Comparison of ENCODE assay signal across 21 mouse cellular contexts in genomic region chr13:97626116-97626515, GRCm38 (mm10).
"Had no signal": no experiment of that assay in that cellular context is flagged by ENCODE, and none has a peak within 500 bp of the region (broad histone marks: within the 10 kb centered on the region; RNA-seq: fewer than 3 reads in every experiment).

No protein-coding gene starts in this region.

- H3K27me3 ChIP-seq: limb, embryonic 12.5 days; limb, embryonic 15.5 days; midbrain, embryonic 12.5 days; midbrain, embryonic 15.5 days; neural tube, embryonic 12.5 days; neural tube, embryonic 15.5 days had no signal

- H3K36me3 ChIP-seq: limb, embryonic 12.5 days; limb, embryonic 15.5 days; midbrain, embryonic 12.5 days; midbrain, embryonic 15.5 days; neural tube, embryonic 12.5 days; neural tube, embryonic 15.5 days had no signal

- H3K9ac ChIP-seq: limb, embryonic 12.5 days; limb, embryonic 15.5 days; liver, embryonic 14.5 days; liver, postnatal 0 days; lung, embryonic 14.5 days; midbrain, embryonic 12.5 days; midbrain, embryonic 15.5 days; neural tube, embryonic 12.5 days; neural tube, embryonic 15.5 days had no signal

- H3K4me2 ChIP-seq: limb, embryonic 12.5 days; limb, embryonic 15.5 days; liver, embryonic 11.5 days; lung, embryonic 14.5 days; midbrain, embryonic 12.5 days; midbrain, embryonic 15.5 days; neural tube, embryonic 12.5 days; neural tube, embryonic 15.5 days had no signal

- ATAC-seq: intestine, embryonic 16.5 days; liver, postnatal 0 days; midbrain, embryonic 15.5 days had no signal

- H3K4me1 ChIP-seq: limb, embryonic 12.5 days; midbrain, embryonic 12.5 days; midbrain, embryonic 15.5 days; neural tube, embryonic 12.5 days; neural tube, embryonic 15.5 days had no signal

- H3K9me3 ChIP-seq: limb, embryonic 12.5 days; limb, embryonic 15.5 days; midbrain, embryonic 12.5 days; midbrain, embryonic 15.5 days; neural tube, embryonic 12.5 days; neural tube, embryonic 15.5 days had no signal

- H3K27ac ChIP-seq: kidney, postnatal 0 days; limb, embryonic 12.5 days; limb, embryonic 15.5 days; liver, embryonic 14.5 days; macrophage; midbrain, embryonic 12.5 days; midbrain, embryonic 15.5 days; neural tube, embryonic 12.5 days; neural tube, embryonic 15.5 days; stomach, postnatal 0 days had no signal

- DNase-seq: left cerebral cortex, postnatal 4 days; liver, postnatal 0 days; right cerebral cortex, adult 18-20 months; right cerebral cortex, postnatal 14 days; right cerebral cortex, postnatal 4 days; thymus, adult 2 months; thymus, postnatal 14 days; thymus, postnatal 4 days had no signal

- H3K4me3 ChIP-seq: limb, embryonic 12.5 days; limb, embryonic 15.5 days; midbrain, embryonic 12.5 days; midbrain, embryonic 15.5 days; neural tube, embryonic 12.5 days; neural tube, embryonic 15.5 days had no signal
